10 mouse cellular contexts compared by ENCODE assay signal in the genomic region with DNA sequence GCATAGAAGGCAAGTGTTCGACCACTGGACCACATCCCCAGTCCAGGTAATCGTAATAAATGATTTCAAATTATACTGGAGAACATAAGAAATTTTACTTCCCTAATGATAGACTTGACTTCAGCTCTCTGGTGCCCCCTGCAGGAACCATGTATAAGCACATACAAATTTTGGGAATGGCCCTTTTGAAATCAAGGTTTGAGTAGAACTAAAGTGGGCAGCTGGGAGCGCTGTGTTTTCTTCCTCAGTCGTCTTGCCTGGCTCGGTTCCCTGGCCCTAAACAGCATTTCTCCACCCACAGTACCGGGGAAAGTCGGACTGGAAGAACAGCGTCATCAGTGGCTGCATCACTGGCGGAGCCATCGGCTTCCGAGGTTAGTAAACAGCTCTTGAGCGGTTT. TPM values are rescaled to one million over a fixed set of nuclear protein-coding genes. Genes with fewer than 3 reads are reported as not detected.
DNase-seq lines count a peak whose midpoint lies in the region; ATAC-seq and TF ChIP-seq lines count a peak whose summit lies in the region.
"Had no signal": no experiment of that assay in that cellular context is flagged by ENCODE, and none has a peak within 500 bp of the region (broad histone marks: within the 10 kb centered on the region; RNA-seq: fewer than 3 reads in every experiment).

No protein-coding gene starts in this region.

- TF ChIP-seq RAD21 in MEL (IDR thresholded peaks at IDR 0.05; ENCODE audit: low read depth, low read length) = peak; percentile 74

- TF ChIP-seq CTCF in heart, adult 2 months (IDR thresholded peaks at IDR 0.05) = peak; percentile 82
- peak; percentile 35 to 85 (median 79); a peak in 5 of 6 replicates for TF ChIP-seq CTCF in MEL (IDR thresholded peaks at IDR 0.05 in 2 of 3, conservative IDR thresholded peaks at IDR 0.05 in 1 of 3; ENCODE audit: control insufficient read depth in 1 of 3, insufficient read depth in 1 of 3, low read depth in 2 of 3, low read length in 3 of 3, poor library complexity in 1 of 3, severe bottlenecking in 1 of 3)

- no peak for TF ChIP-seq POLR2A in heart, adult 2 months (IDR thresholded peaks at IDR 0.05; ENCODE audit: insufficient read depth, low read depth, low read length)
- no peak for TF ChIP-seq POLR2A in MEL (IDR thresholded peaks at IDR 0.05; ENCODE audit: control insufficient read depth in 1 of 2, insufficient read depth in 1 of 2, low read depth in 1 of 2, low read length in 2 of 2, poor library complexity in 1 of 2)

- H3K27me3 ChIP-seq in heart, adult 2 months (ENCODE audit: control insufficient read depth, insufficient read depth, low read length) = no peaks in the 10 kb centered on the region
- no peaks in the 10 kb centered on the region for H3K27me3 ChIP-seq in heart, embryonic 11.5 days (ENCODE audit: control insufficient read depth, insufficient read depth, low read length)
- no peaks in the 10 kb centered on the region for H3K27me3 ChIP-seq in MEL (ENCODE audit: control insufficient read depth in 1 of 2, insufficient read depth in 2 of 2, low read length in 2 of 2)
- H3K27me3 ChIP-seq: embryonic facial prominence, embryonic 15.5 days; stomach, embryonic 15.5 days had no signal

- H3K79me2 ChIP-seq in heart, adult 2 months (replicated peaks; ENCODE audit: control insufficient read depth, insufficient read depth, low read length) = no peaks in the 10 kb centered on the region
- H3K79me2 ChIP-seq in MEL (ENCODE audit: control insufficient read depth, insufficient read depth, low read length, poor library complexity) = peaks cover 12% of the 10 kb centered on the region

- H3K4me2 ChIP-seq in heart, embryonic 11.5 days = no peak overlapping the region
- H3K4me2 ChIP-seq: embryonic facial prominence, embryonic 15.5 days; stomach, embryonic 15.5 days had no signal

- no peak overlapping the region for H3K9ac ChIP-seq in heart, adult 2 months (ENCODE audit: low read depth, low read length)
- H3K9ac ChIP-seq in heart, embryonic 11.5 days (ENCODE audit: low read depth, low read length) = no peak overlapping the region
- no peak overlapping the region for H3K9ac ChIP-seq in MEL (ENCODE audit: control insufficient read depth, low read depth, low read length, poor library complexity, severe bottlenecking)
- H3K9ac ChIP-seq: embryonic facial prominence, embryonic 15.5 days; stomach, embryonic 15.5 days had no signal

- WGBS in heart, adult 2 months = 62% methylated on average over 12 of the region's 12 CpGs
- 71% methylated on average over 12 of the region's 12 CpGs for WGBS in heart, embryonic 11.5 days (ENCODE audit: insufficient replicate concordance)

- no peak overlapping the region for H3K4me3 ChIP-seq in heart, adult 2 months
- H3K4me3 ChIP-seq in heart, embryonic 11.5 days (ENCODE audit: low read depth, low read length) = no peak overlapping the region
- no peak overlapping the region for H3K4me3 ChIP-seq in MEL (ENCODE audit: control insufficient read depth in 1 of 2, insufficient read depth in 1 of 2, low read depth in 2 of 2, low read length in 2 of 2)
- H3K4me3 ChIP-seq: embryonic facial prominence, embryonic 15.5 days; stomach, embryonic 15.5 days had no signal

- no peaks in the 10 kb centered on the region for H3K4me1 ChIP-seq in heart, adult 2 months (ENCODE audit: control insufficient read depth, insufficient read depth, low read length)
- peaks cover 4% of the 10 kb centered on the region for H3K4me1 ChIP-seq in heart, embryonic 11.5 days (ENCODE audit: control insufficient read depth, insufficient read depth, low read length)
- 0 out of 4 replicates have a peak, but pooled peaks cover 0 to 2% of the 10 kb centered on the region in 2 experiments for H3K4me1 ChIP-seq in MEL (ENCODE audit: control insufficient read depth in 1 of 2, insufficient read depth in 2 of 2, low read length in 2 of 2)

- peak; percentile 42 to 66 for DNase-seq in heart, adult 2 months
- peak; percentile 40 for DNase-seq in 3134 (ENCODE audit: extremely low read depth, insufficient read length, low spot score)
- peak; percentile 89 for DNase-seq in MEL (ENCODE audit: low read depth, low spot score)
- peak; percentile 77 to 84 for DNase-seq in cerebellum, postnatal 14 days
- peak; percentile 22 to 84 for DNase-seq in kidney, postnatal 36 days
- peak; percentile 52 to 67 for DNase-seq in natural killer cell, adult 2 months (ENCODE audit: low spot score in 2 of 2)

- intact Hi-C loops in heart, adult 2 months (cut with DNase I) = loop anchor here (2.0 kb wide), 1 partner anchor 44 kb away; no protein-coding TSS in a partner anchor

- H3K9me3 ChIP-seq in heart, embryonic 11.5 days (replicated peaks; ENCODE audit: control insufficient read depth, low read length) = no peaks in the 10 kb centered on the region
- H3K9me3 ChIP-seq in MEL (replicated peaks; ENCODE audit: insufficient read depth, low read length) = no peaks in the 10 kb centered on the region
- H3K9me3 ChIP-seq: embryonic facial prominence, embryonic 15.5 days; stomach, embryonic 15.5 days had no signal

- no peak for ATAC-seq in heart, embryonic 11.5 days (replicated peaks; ENCODE audit: insufficient number of reproducible peaks, low FRiP score, low TSS enrichment)
- ATAC-seq in megakaryocyte progenitor cell, adult 5-6 weeks (replicated peaks; ENCODE audit: poor library complexity) = no peak; the same call in 1 of the 2 replicates

- no peaks in the 10 kb centered on the region for H3K36me3 ChIP-seq in heart, adult 2 months (ENCODE audit: control insufficient read depth, insufficient read depth, low read length)
- peaks cover 15% of the 10 kb centered on the region for H3K36me3 ChIP-seq in heart, embryonic 11.5 days (ENCODE audit: control insufficient read depth, insufficient read depth, low read length)
- peaks cover 0 to 2% of the 10 kb centered on the region in 2 experiments; a peak in 3 of 4 replicates for H3K36me3 ChIP-seq in MEL (ENCODE audit: control insufficient read depth in 1 of 2, insufficient read depth in 2 of 2, low read length in 2 of 2)

- no peak for TF ChIP-seq EP300 in heart, adult 2 months (IDR thresholded peaks at IDR 0.05; ENCODE audit: insufficient read depth, low read depth, low read length)
- TF ChIP-seq EP300 in MEL (IDR thresholded peaks at IDR 0.05; ENCODE audit: low read depth in 1 of 2, low read length in 2 of 2) = no peak

- no peak overlapping the region for H3K27ac ChIP-seq in heart, adult 2 months
- no peak overlapping the region for H3K27ac ChIP-seq in heart, embryonic 11.5 days (ENCODE audit: low read depth, low read length)
- no peak overlapping the region for H3K27ac ChIP-seq in MEL (ENCODE audit: control insufficient read depth, low read depth, low read length)
- H3K27ac ChIP-seq: embryonic facial prominence, embryonic 15.5 days; stomach, embryonic 15.5 days had no signal

TF ChIP-seq in MEL, 35 proteins besides CTCF, POLR2A, EP300 and RAD21:
- TF ChIP-seq ELF1 (IDR thresholded peaks at IDR 0.05; ENCODE audit: low read depth, low read length) = 0 out of 2 replicates have a peak, but pooled peaks have one; percentile 36
- TF ChIP-seq NELFE (IDR thresholded peaks at IDR 0.05; ENCODE audit: low read depth, low read length) = no peak
- TF ChIP-seq HCFC1 (IDR thresholded peaks at IDR 0.05; ENCODE audit: low read depth, low read length) = peak; percentile 46; the same call in 1 of the 2 replicates
- TF ChIP-seq UBTF (IDR thresholded peaks at IDR 0.05; ENCODE audit: borderline replicate concordance, insufficient read depth, low read depth, low read length) = no peak
- TF ChIP-seq ZNF384 (IDR thresholded peaks at IDR 0.05; ENCODE audit: low read depth, low read length) = no peak
- TF ChIP-seq ZC3H11A (IDR thresholded peaks at IDR 0.05; ENCODE audit: low read depth, low read length) = peak; percentile 59
- TF ChIP-seq SMC3 (IDR thresholded peaks at IDR 0.05; ENCODE audit: low read depth, low read length) = peak; percentile 69

RNA-seq across cellular contexts. Expression of a gene that starts 4.1 kb away (rescaled TPM):
- 10 to 100 TPM; 35.3 to 40.4 TPM for total RNA-seq in heart, adult 2 months (2021)
- polyA plus RNA-seq in heart, adult 2 months (2012; rRNA removed) = 10.4 and 21.0 TPM in 2 replicates
- polyA plus RNA-seq in heart, embryonic 11.5 days (2014; fragmentation: Nextera tagmentation; extraction: Ambion mirVana) = 108 and 110 TPM in 2 replicates
- 71.6 and 77.0 TPM in 2 replicates for total RNA-seq in MEL (2012; rRNA removed)
- 10 to 100 TPM in 1 of 2 experiments, not detected in 1; 47.4 TPM for polyA plus RNA-seq in MEL (2012; ENCODE audit: insufficient read depth in 1 of 2, insufficient read length in 2 of 2, low read depth in 1 of 2, low replicate concordance in 2 of 2, missing spikeins in 1 of 2)
- 20.4 and 25.9 TPM in 2 replicates for total RNA-seq in megakaryocyte progenitor cell, adult 5-6 weeks (2015)
- 11.0 and 14.2 TPM in 2 replicates for total RNA-seq in megakaryocyte progenitor cell, adult 5-6 weeks (2017)

RNA-seq across cellular contexts. Expression of a gene that starts 11.9 kb away (rescaled TPM):
- 10 to 100 TPM; 14.6 to 19.1 TPM for total RNA-seq in heart, adult 2 months (2021)
- polyA plus RNA-seq in heart, adult 2 months (2012; rRNA removed) = 10.0 and 14.0 TPM in 2 replicates
- 21.6 and 24.8 TPM in 2 replicates for polyA plus RNA-seq in heart, embryonic 11.5 days (2014; fragmentation: Nextera tagmentation; extraction: Ambion mirVana)
- 53.0 and 65.8 TPM in 2 replicates for total RNA-seq in MEL (2012; rRNA removed)
- polyA plus RNA-seq in MEL (2012; ENCODE audit: insufficient read depth in 1 of 2, insufficient read length in 2 of 2, low read depth in 1 of 2, low replicate concordance in 2 of 2, missing spikeins in 1 of 2) = 10 to 100 TPM; 52.8 to 54.3 TPM
- 20.7 and 23.9 TPM in 2 replicates for total RNA-seq in megakaryocyte progenitor cell, adult 5-6 weeks (2015)
- total RNA-seq in megakaryocyte progenitor cell, adult 5-6 weeks (2017) = 20.0 and 26.5 TPM in 2 replicates
